Mouse (Mus musculus) heart, embryonic 10.5 days (tissue): ENCODE measurements around the gene Gm12184. TPM values are rescaled to one million over a fixed set of nuclear protein-coding genes. Genes with fewer than 3 reads are reported as not detected.

Experiments used
- DNase-seq: peaks from one replicate; pipeline ENCODE4 v3.0.0-alpha.2; 2017; ENCODE audit warnings: low spot score
- H3K27ac ChIP-seq: fragments of 300-500 bp; sonication (generic); 2 replicates; pipeline ENCODE4 v1.5.1; 2016; ENCODE audit warnings: mild to moderate bottlenecking
- H3K27me3 ChIP-seq: fragments of 300-500 bp; sonication (generic); 2 replicates; pipeline ENCODE4 v1.6.1; 2016; ENCODE audit warnings: mild to moderate bottlenecking; ENCODE audit not compliant: poor library complexity, insufficient read depth, severe bottlenecking
- H3K36me3 ChIP-seq: fragments of 300-500 bp; sonication (generic); 2 replicates; pipeline ENCODE4 v1.6.1; 2016; ENCODE audit warnings: mild to moderate bottlenecking, moderate library complexity
- H3K4me1 ChIP-seq: fragments of 300-500 bp; sonication (generic); 2 replicates; pipeline ENCODE4 v1.6.1; 2016; ENCODE audit warnings: mild to moderate bottlenecking
- H3K4me3 ChIP-seq: fragments of 300-500 bp; sonication (generic); 2 replicates; pipeline ENCODE4 v1.5.1; 2016; ENCODE audit warnings: mild to moderate bottlenecking, moderate library complexity
- H3K9me3 ChIP-seq: fragments of 300-500 bp; sonication (generic); 2 replicates; pipeline ENCODE4 v1.6.1; 2016; ENCODE audit warnings: mild to moderate bottlenecking, moderate library complexity
- WGBS: fragments of 180-500 bp; shearing (Covaris S2); methylation state at CpG from one replicate; pipeline ENCODE4 v1.1.7; 2016; 5-methylcytosine and 5-hydroxymethylcytosine counted together
- polyA plus RNA-seq: library from polyadenylated mRNA; unstranded; fragments of >200 nt; fragmentation: Nextera tagmentation; extraction: Ambion mirVana; gene quantifications from 2 replicates; pipeline ENCODE4 v1.2.1, GENCODE M21; 2016

The Gm12184 gene
- polyA plus RNA-seq, 1 experiment from 2014 or later: 1.9 TPM

GRCm38 (mm10) chr11:48842378-48842792 lies 15.9 kb upstream of the Gm12184 start:
- 77% methylated on average over 4 of the region's 4 CpGs for WGBS
- Histone ChIP-seq H3K36me3 (no peaks in the 10 kb centered on the region), H3K9me3 (no peaks in the 10 kb centered on the region), H3K27ac (no peak overlapping the region), H3K27me3 (peaks cover 40% of the 10 kb centered on the region; the same call in 1 of the 2 replicates), H3K4me1 (peaks cover 11% of the 10 kb centered on the region; the same call in 1 of the 2 replicates), H3K4me3 (no peak overlapping the region)
- DNase-seq: no peak

GRCm38 (mm10) chr11:48841213-48841612 lies 14.8 kb upstream of the Gm12184 start:
- Histone ChIP-seq H3K4me3 (no peak overlapping the region), H3K27ac (no peak overlapping the region), H3K27me3 (peaks cover 52% of the 10 kb centered on the region), H3K4me1 (peaks cover 16% of the 10 kb centered on the region), H3K9me3 (no peaks in the 10 kb centered on the region), H3K36me3 (no peaks in the 10 kb centered on the region)
- no peak for DNase-seq
- 78% methylated on average over 5 of the region's 5 CpGs for WGBS

- H3K9me3 ChIP-seq: no peaks in the 10 kb centered on the region
- H3K27ac ChIP-seq: no peak overlapping the region
- peaks cover 55% of the 10 kb centered on the region for H3K27me3 ChIP-seq
- no peaks in the 10 kb centered on the region for H3K36me3 ChIP-seq
- H3K4me3 ChIP-seq: no peak overlapping the region
- H3K4me1 ChIP-seq: peaks cover 16% of the 10 kb centered on the region
- no peak for DNase-seq
Measured at GRCm38 (mm10) chr11:48840805-48841204, 14.3 kb upstream of the Gm12184 start.

- H3K27ac ChIP-seq: no peak overlapping the region
- peak overlapping the region; percentile 93; the same call in 1 of the 2 replicates for H3K4me3 ChIP-seq
- H3K36me3 ChIP-seq: no peaks in the 10 kb centered on the region
- H3K9me3 ChIP-seq: no peaks in the 10 kb centered on the region
- DNase-seq: no peak
- WGBS: 71% methylated on average over 10 of the region's 10 CpGs
- peaks cover 48% of the 10 kb centered on the region for H3K27me3 ChIP-seq
- peaks cover 13% of the 10 kb centered on the region for H3K4me1 ChIP-seq
Measured at GRCm38 (mm10) chr11:48838879-48839680, 12.6 kb upstream of the Gm12184 start.

GRCm38 (mm10) chr11:48838181-48838797 lies 11.8 kb upstream of the Gm12184 start:
- H3K9me3 ChIP-seq: no peaks in the 10 kb centered on the region
- DNase-seq: no peak
- H3K4me1 ChIP-seq: peaks cover 13% of the 10 kb centered on the region
- WGBS: 1% methylated on average over 16 of the region's 16 CpGs
- H3K36me3 ChIP-seq: no peaks in the 10 kb centered on the region
- H3K27me3 ChIP-seq: peaks cover 48% of the 10 kb centered on the region
- H3K4me3 ChIP-seq: peak overlapping the region; percentile 93
- peak overlapping the region; percentile 79 for H3K27ac ChIP-seq

GRCm38 (mm10) chr11:48837310-48838180 lies 11.1 kb upstream of the Gm12184 start:
- Histone ChIP-seq H3K9me3 (no peaks in the 10 kb centered on the region), H3K27me3 (peaks cover 40% of the 10 kb centered on the region), H3K36me3 (no peaks in the 10 kb centered on the region), H3K4me1 (peaks cover 13% of the 10 kb centered on the region), H3K4me3 (peak overlapping the region; percentile 93), H3K27ac (peak overlapping the region; percentile 79)
- WGBS: under 1% methylated on average over 77 of the region's 77 CpGs
- DNase-seq: peak; percentile 82

- peaks cover 34% of the 10 kb centered on the region for H3K27me3 ChIP-seq
Measured at GRCm38 (mm10) chr11:48836990-48837309, 10.5 kb upstream of the Gm12184 start.

GRCm38 (mm10) chr11:48835923-48836322 lies 9.5 kb upstream of the Gm12184 start:
- WGBS: 72% methylated on average over 6 of the region's 6 CpGs
- no peak for DNase-seq

More at GRCm38 (mm10) chr11:48836990-48837309, 10.5 kb upstream of the Gm12184 start:
- peak overlapping the region; percentile 93 for H3K4me3 ChIP-seq
- DNase-seq: no peak
- no peaks in the 10 kb centered on the region for H3K9me3 ChIP-seq
- H3K27ac ChIP-seq: peak overlapping the region; percentile 79; the same call in 1 of the 2 replicates
- 9% methylated on average over 11 of the region's 11 CpGs for WGBS
- peaks cover 13% of the 10 kb centered on the region for H3K4me1 ChIP-seq
- no peaks in the 10 kb centered on the region for H3K36me3 ChIP-seq

GRCm38 (mm10) chr11:48833731-48834639 lies 7.5 kb upstream of the Gm12184 start:
- DNase-seq: peak; percentile 93
- Histone ChIP-seq H3K4me3 (peak overlapping the region; percentile 68), H3K27ac (no peak overlapping the region), H3K4me1 (peaks cover 13% of the 10 kb centered on the region), H3K9me3 (no peaks in the 10 kb centered on the region), H3K27me3 (peaks cover 22% of the 10 kb centered on the region), H3K36me3 (no peaks in the 10 kb centered on the region)
- WGBS: 1% methylated on average over 30 of the region's 30 CpGs

More at GRCm38 (mm10) chr11:48835923-48836322, 9.5 kb upstream of the Gm12184 start:
- Histone ChIP-seq H3K27ac (no peak overlapping the region), H3K27me3 (peaks cover 34% of the 10 kb centered on the region), H3K9me3 (no peaks in the 10 kb centered on the region), H3K4me1 (peaks cover 13% of the 10 kb centered on the region), H3K4me3 (no peak overlapping the region), H3K36me3 (no peaks in the 10 kb centered on the region)

GRCm38 (mm10) chr11:48833078-48833730 lies 6.7 kb upstream of the Gm12184 start:
- Histone ChIP-seq H3K27ac (no peak overlapping the region), H3K9me3 (no peaks in the 10 kb centered on the region), H3K36me3 (no peaks in the 10 kb centered on the region), H3K27me3 (peaks cover 17% of the 10 kb centered on the region), H3K4me3 (peak overlapping the region; percentile 68), H3K4me1 (peaks cover 8% of the 10 kb centered on the region)
- DNase-seq: no peak
- 43% methylated on average over 8 of the region's 9 CpGs for WGBS

- Histone ChIP-seq H3K27me3 (peaks cover 4% of the 10 kb centered on the region; the same call in 1 of the 2 replicates), H3K36me3 (no peaks in the 10 kb centered on the region), H3K4me3 (no peak overlapping the region), H3K27ac (no peak overlapping the region), H3K4me1 (no peaks in the 10 kb centered on the region; the same call in 1 of the 2 replicates), H3K9me3 (no peaks in the 10 kb centered on the region)
- WGBS: 70% methylated on average over 2 of the region's 2 CpGs
- DNase-seq: no peak
Measured at GRCm38 (mm10) chr11:48831273-48831672, 4.8 kb upstream of the Gm12184 start.
